Comparison of ENCODE assay signal across 16 mouse cellular contexts in the genomic region with DNA sequence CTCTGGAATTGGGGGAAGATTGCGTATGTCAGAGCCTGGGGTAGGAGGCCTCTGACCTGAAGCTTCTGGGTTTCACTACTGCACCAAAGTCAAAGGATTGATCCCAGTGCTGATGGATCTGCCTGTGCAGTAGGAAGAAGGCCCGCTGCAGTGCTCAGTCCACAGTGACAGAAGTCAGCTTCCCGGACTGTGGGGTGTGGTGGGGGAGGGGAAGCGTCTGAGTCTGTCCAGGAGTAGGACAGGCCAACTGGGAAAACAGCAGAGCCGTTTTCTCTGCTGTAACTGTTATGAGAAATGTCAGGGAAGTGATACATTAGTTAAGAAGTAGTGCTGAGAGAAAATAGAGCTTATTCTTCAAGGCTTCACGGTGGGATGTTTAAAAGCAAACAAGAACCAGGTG. TPM values are rescaled to one million over a fixed set of nuclear protein-coding genes. Genes with fewer than 3 reads are reported as not detected.
DNase-seq lines count a peak whose midpoint lies in the region; ATAC-seq and TF ChIP-seq lines count a peak whose summit lies in the region.
"Had no signal": no experiment of that assay in that cellular context is flagged by ENCODE, and none has a peak within 500 bp of the region (broad histone marks: within the 10 kb centered on the region; RNA-seq: fewer than 3 reads in every experiment).

No protein-coding gene starts in this region.

- no peaks in the 10 kb centered on the region for H3K9me3 ChIP-seq in kidney, embryonic 15.5 days (replicated peaks)

- H3K4me1 ChIP-seq in kidney, adult 2 months (ENCODE audit: control insufficient read depth, insufficient read depth, low read length) = peaks cover 37% of the 10 kb centered on the region
- peaks cover 43% of the 10 kb centered on the region for H3K4me1 ChIP-seq in kidney, embryonic 15.5 days

- ATAC-seq in kidney, embryonic 15.5 days (replicated peaks; ENCODE audit: low FRiP score) = no peak
- ATAC-seq: intestine, postnatal 0 days had no signal

- intact Hi-C loops in gastrocnemius, postnatal 14 days (cut with DNase I; ENCODE audit: low total_unique reads) = no loop called here

- no peak overlapping the region for H3K4me2 ChIP-seq in kidney, embryonic 15.5 days

- no peak overlapping the region for H3K4me3 ChIP-seq in kidney, adult 2 months (ENCODE audit: insufficient read depth, low read depth, low read length)
- no peak overlapping the region for H3K4me3 ChIP-seq in kidney, embryonic 15.5 days (replicated peaks)
- H3K4me3 ChIP-seq: erythroblast, embryonic 14.5 days had no signal

- H3K36me3 ChIP-seq in kidney, adult 2 months (ENCODE audit: control insufficient read depth, insufficient read depth, low read length) = no peaks in the 10 kb centered on the region
- no peaks in the 10 kb centered on the region for H3K36me3 ChIP-seq in kidney, embryonic 15.5 days

- no peak for TF ChIP-seq CTCF in kidney, adult 2 months (conservative IDR thresholded peaks at IDR 0.05; ENCODE audit: insufficient read depth, insufficient read length, low read depth, low read length)

- peak overlapping the region; percentile 16; the same call in 1 of the 2 replicates for H3K27ac ChIP-seq in kidney, adult 2 months (ENCODE audit: insufficient read depth, low read depth, low read length)
- H3K27ac ChIP-seq in kidney, embryonic 15.5 days = no peak overlapping the region

- no peak overlapping the region for H3K9ac ChIP-seq in kidney, embryonic 15.5 days

- no peaks in the 10 kb centered on the region for H3K27me3 ChIP-seq in kidney, adult 2 months (replicated peaks; ENCODE audit: control insufficient read depth, insufficient read depth, low read length)
- H3K27me3 ChIP-seq in kidney, embryonic 15.5 days = peaks cover 16% of the 10 kb centered on the region; the same call in 1 of the 2 replicates

- TF ChIP-seq POLR2A in kidney, adult 2 months (IDR thresholded peaks at IDR 0.05; ENCODE audit: low read depth, low read length) = no peak

- WGBS in kidney, adult 2 months = 29% methylated on average over 6 of the region's 6 CpGs
- WGBS in kidney, embryonic 15.5 days = 28% methylated on average over 6 of the region's 6 CpGs

- DNase-seq in gastrocnemius, postnatal 14 days = peak; percentile 19
- DNase-seq in gastrocnemius, adult 8-10 months (ENCODE audit: low spot score in 2 of 2) = no peak
- peak; percentile 59 for DNase-seq in kidney, adult 2 months
- DNase-seq in urinary bladder, postnatal 14 days (ENCODE audit: low spot score) = peak; percentile 26
- no peak for DNase-seq in urinary bladder, adult 18-20 months (ENCODE audit: low spot score in 2 of 2)
- DNase-seq in right cerebral cortex, postnatal 4 days = no peak
- DNase-seq in left cerebral cortex, adult 11 months (ENCODE audit: low spot score) = no peak
- DNase-seq: cerebellum, adult 11 months; gastrocnemius, postnatal 25 days; heart, postnatal 36 days; lung, adult 2 months; right cerebral cortex, adult 18-20 months; thymus, postnatal 4 days had no signal

RNA-seq across cellular contexts. Expression of gene Syne2, which starts 4.2 kb away (rescaled TPM):
- 10 to 100 TPM; 18.3 to 20.9 TPM for total RNA-seq in gastrocnemius, postnatal 14 days (2021)
- total RNA-seq in gastrocnemius, adult 8-10 months (2022) = 10 to 100 TPM; 12.3 to 15.0 (median 13.9) TPM
- 54.5 and 68.4 TPM in 2 replicates for polyA plus RNA-seq in kidney, adult 2 months (2012; rRNA removed)
- 60.2 and 60.9 TPM in 2 replicates for polyA plus RNA-seq in kidney, embryonic 15.5 days (2015; fragmentation: Nextera tagmentation; extraction: Ambion mirVana)
- polyA plus RNA-seq: erythroblast, embryonic 14.5 days had no signal

Comparison
In these comparisons a context has a peak if more than half of its experiments do, and no peak if none do; other contexts are left out.
1. DNase-seq: peak in gastrocnemius, postnatal 14 days (single experiment), kidney, adult 2 months (single experiment) and urinary bladder, postnatal 14 days (single experiment); none in gastrocnemius, adult 8-10 months (0 of 2), urinary bladder, adult 18-20 months (0 of 2), right cerebral cortex, postnatal 4 days (single experiment) and left cerebral cortex, adult 11 months (single experiment).